Mouse (Mus musculus): ENCODE measurements around the gene Tcf3. TPM values are rescaled to one million over a fixed set of nuclear protein-coding genes. Genes with fewer than 3 reads are reported as not detected.

Gene Tcf3
- polyA plus RNA-seq, 1 experiment from 2014 or later = 54.7 TPM

DNA sequence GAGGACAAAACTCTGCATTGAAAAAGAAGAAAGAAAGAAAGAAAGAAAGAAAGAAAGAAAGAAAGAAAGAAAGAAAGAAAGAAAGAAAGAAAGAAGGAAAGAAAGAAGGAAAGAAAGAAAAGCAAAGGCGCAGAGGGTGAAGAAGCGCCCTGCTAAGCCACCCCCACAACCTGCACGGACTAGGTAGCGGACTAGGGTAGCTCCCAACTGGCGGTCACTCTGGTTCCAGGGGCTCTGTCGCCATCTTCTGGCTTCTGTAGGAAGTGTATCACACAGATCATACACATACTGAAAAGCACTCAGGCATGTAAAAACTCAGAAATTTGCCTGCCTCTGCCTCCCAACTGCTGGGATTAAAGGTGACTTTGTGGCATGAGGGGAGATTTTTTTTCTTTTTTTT, 59.4 kb downstream of the Tcf3 start:
- H3K9me3 ChIP-seq = no peaks in the 10 kb centered on the region
- no peak overlapping the region for H3K4me3 ChIP-seq
- WGBS = 21% methylated on average over 6 of the region's 6 CpGs
- no peak overlapping the region for H3K4me2 ChIP-seq
- no peaks in the 10 kb centered on the region for H3K27me3 ChIP-seq
- H3K27ac ChIP-seq (replicated peaks) = no peak overlapping the region
- no peak for ATAC-seq (ENCODE audit: low FRiP score, low read depth)
- peaks cover 10% of the 10 kb centered on the region for H3K4me1 ChIP-seq (replicated peaks)
- 0 out of 2 replicates have a peak, but pooled peaks cover 1% of the 10 kb centered on the region for H3K36me3 ChIP-seq
- H3K9ac ChIP-seq = no peak overlapping the region

DNA sequence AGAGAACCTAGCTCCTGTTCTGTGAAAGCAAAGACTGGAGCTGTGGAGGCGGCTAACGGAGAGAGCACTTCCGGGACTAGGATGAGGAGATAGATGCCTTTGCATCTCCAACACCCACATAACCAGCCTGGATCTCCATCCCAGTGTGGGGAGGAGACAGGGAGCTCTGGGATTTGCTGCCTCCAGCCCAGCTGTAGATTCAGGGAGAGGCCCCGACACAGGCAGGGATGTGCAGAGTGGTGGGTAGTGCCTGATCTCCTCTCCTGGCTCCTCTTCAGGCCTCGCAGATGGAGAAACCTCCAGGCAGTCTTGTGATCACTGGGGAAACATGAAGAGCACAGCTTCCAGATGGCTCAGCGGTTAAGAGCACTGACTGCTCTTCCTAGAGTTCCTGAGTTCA, 60.7 kb downstream of the Tcf3 start:
- Histone ChIP-seq H3K4me3 (no peak overlapping the region), H3K27ac (replicated peaks) (no peak overlapping the region), H3K27me3 (no peaks in the 10 kb centered on the region; the same call in 1 of the 2 replicates), H3K9me3 (no peaks in the 10 kb centered on the region), H3K4me2 (no peak overlapping the region), H3K36me3 (no peaks in the 10 kb centered on the region), H3K9ac (no peak overlapping the region), H3K4me1 (replicated peaks) (peaks cover 10% of the 10 kb centered on the region)
- 78% methylated on average over 6 of the region's 6 CpGs for WGBS
- ATAC-seq (ENCODE audit: low FRiP score, low read depth) = no peak

DNA sequence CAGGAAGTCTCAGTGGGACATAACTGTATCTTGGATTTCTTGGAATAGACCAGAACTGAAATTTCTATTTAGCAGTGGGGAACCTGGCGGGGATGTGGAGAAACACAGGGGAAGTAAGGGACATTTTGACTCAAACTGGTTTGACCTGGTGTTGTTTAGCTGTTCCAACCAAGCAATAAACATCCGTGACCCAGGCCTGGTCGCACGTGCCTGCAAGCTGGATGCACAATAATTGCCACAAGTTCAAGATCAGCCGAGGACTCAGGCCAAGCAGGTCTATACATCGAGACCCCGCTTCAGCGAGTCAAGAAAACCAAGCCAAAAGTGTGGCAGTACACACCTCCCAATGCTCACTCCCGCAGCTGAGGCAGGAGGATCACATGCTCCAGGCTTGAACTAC, 61.5 kb downstream of the Tcf3 start:
- no peaks in the 10 kb centered on the region for H3K9me3 ChIP-seq
- no peak overlapping the region for H3K9ac ChIP-seq
- H3K4me2 ChIP-seq = peak overlapping the region; percentile 44
- H3K27ac ChIP-seq (replicated peaks) = peak overlapping the region; percentile 25; the same call in 1 of the 2 replicates
- no peaks in the 10 kb centered on the region for H3K36me3 ChIP-seq
- no peak for ATAC-seq (ENCODE audit: low FRiP score, low read depth)
- peaks cover 10% of the 10 kb centered on the region for H3K4me1 ChIP-seq (replicated peaks)
- WGBS = 48% methylated on average over 9 of the region's 9 CpGs
- no peaks in the 10 kb centered on the region; the same call in 1 of the 2 replicates for H3K27me3 ChIP-seq
- peak overlapping the region; percentile 27; the same call in 1 of the 2 replicates for H3K4me3 ChIP-seq

DNA sequence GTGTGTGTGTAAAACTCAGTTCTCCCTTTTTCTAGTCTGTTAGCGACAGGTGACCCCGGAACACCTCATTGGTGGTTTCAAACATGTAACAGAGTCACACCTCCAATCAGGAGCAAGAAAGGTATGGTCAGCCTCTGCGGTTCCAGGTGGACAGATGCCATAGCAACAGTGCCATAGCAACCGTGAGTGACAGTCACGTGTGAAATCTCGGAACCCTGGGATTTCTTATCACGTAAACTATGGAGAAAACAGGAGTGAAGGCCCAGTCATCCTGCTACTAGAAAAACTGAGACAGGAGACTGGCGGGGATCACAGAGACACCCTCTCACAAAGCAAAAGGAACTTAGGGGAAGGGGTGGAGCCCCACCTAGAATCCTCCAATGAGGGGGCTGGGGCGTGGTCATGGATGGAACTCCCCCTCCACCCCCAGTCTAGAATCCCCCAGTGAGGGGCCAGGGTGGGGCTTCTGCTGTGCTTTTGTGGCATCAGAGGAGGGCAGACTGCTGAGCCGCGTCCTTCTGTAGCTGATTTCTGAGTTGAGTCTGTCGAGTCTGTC, 62.0 kb downstream of the Tcf3 start:
- H3K36me3 ChIP-seq = no peaks in the 10 kb centered on the region
- peaks cover 10% of the 10 kb centered on the region for H3K4me1 ChIP-seq (replicated peaks)
- H3K4me3 ChIP-seq = peak overlapping the region; percentile 27
- H3K27ac ChIP-seq (replicated peaks) = peak overlapping the region; percentile 25; the same call in 1 of the 2 replicates
- H3K9ac ChIP-seq = no peak overlapping the region
- H3K27me3 ChIP-seq = no peaks in the 10 kb centered on the region; the same call in 1 of the 2 replicates
- H3K9me3 ChIP-seq = no peaks in the 10 kb centered on the region
- peak; percentile 90 for ATAC-seq (ENCODE audit: low FRiP score, low read depth)
- 4% methylated on average over 12 of the region's 12 CpGs for WGBS
- peak overlapping the region; percentile 44 for H3K4me2 ChIP-seq

DNA sequence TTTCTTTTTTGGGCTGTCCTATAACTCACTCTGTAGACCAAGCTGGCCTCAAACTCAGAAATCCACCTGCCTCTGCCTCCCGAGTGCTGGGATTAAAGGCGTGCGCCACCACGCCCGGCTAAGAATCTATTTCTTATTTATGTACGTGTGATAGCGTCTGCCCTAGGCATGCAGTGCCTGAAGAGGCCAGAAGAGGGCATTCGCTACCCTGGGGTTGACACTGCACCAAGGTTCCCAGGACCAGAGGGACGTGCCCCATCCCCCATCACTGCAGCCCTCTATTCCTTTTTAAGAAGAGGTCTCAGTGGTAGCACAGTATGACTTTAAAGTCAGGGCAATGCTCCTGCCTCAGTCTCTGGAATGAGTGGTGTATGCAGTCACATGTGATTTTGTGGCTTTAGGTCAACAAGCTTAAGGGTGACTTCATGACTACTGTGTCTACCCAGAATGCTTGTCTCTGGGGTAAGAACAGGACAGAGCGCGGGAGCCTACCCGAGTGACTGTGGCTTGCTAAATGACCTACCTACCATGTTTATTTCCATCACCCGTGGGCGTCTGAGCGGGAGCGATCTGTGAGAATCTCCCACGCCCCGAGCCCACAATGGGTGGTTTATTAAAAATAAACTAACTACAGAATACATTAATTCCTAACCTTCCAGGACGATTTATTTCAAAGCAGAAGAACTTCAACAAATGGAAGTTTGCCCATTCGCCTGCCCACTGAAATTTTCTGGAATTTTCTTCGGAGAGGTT, 63.3 kb downstream of the Tcf3 start:
- peaks cover 10% of the 10 kb centered on the region for H3K4me1 ChIP-seq (replicated peaks)
- H3K36me3 ChIP-seq = no peaks in the 10 kb centered on the region
- H3K27ac ChIP-seq (replicated peaks) = no peak overlapping the region
- peaks cover under 1% of the 10 kb centered on the region; the same call in 1 of the 2 replicates for H3K27me3 ChIP-seq
- H3K9ac ChIP-seq = no peak overlapping the region
- ATAC-seq (ENCODE audit: low FRiP score, low read depth) = no peak
- H3K9me3 ChIP-seq = no peaks in the 10 kb centered on the region
- no peak overlapping the region for H3K4me3 ChIP-seq
- 80% methylated on average over 21 of the region's 21 CpGs for whole genome bisulfite sequencing
- H3K4me2 ChIP-seq = no peak overlapping the region

DNA sequence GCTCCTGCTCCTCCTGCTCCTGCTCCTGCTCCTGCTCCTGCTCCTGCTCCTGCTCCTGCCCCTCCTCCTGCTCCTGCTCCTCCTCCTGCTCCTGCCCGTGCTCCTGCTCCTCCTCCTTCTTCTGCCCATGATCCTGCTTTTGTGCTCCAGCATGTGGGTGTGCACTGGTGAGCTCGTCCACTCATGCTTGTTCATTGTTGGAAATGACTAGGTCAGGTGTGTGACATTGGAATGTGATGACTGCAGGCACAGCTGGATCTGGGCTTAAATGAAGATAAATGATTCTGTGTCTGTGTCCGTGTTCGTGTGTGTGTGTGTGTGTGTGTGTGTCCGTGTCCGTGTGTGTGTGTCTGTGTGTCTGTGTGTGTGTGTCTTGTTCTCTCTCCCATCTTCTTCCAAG, 65.1 kb downstream of the Tcf3 start:
- Histone ChIP-seq H3K27ac (replicated peaks) (no peak overlapping the region), H3K9me3 (no peaks in the 10 kb centered on the region), H3K4me2 (no peak overlapping the region), H3K4me1 (replicated peaks) (peaks cover 15% of the 10 kb centered on the region), H3K4me3 (no peak overlapping the region), H3K36me3 (no peaks in the 10 kb centered on the region), H3K9ac (no peak overlapping the region), H3K27me3 (peaks cover 3% of the 10 kb centered on the region; the same call in 1 of the 2 replicates)
- 88% methylated on average over 6 of the region's 6 CpGs for WGBS
- ATAC-seq (ENCODE audit: low FRiP score, low read depth) = no peak

DNA sequence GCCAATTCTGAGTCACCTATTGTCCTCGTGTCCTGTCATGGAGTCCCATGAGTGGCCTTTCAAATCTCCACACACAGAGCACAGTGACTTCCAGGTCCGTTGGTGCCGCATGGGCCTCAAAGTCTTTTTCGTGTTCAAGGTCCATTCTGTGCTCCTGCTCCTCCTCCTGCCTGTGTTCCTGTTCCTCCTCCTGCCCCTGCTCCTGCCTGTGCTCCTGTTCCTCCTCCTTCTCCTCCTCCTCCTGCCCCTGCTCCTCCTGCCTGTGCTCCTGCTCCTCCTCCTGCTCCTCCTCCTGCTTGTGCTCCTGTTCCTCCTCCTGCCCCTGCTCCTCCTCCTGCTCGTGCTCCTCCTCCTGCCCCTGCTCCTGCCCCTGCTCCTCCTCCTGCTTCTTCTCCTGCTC, 65.5 kb downstream of the Tcf3 start:
- Histone ChIP-seq H3K27me3 (peaks cover 3% of the 10 kb centered on the region; the same call in 1 of the 2 replicates), H3K27ac (replicated peaks) (no peak overlapping the region), H3K4me3 (no peak overlapping the region), H3K36me3 (no peaks in the 10 kb centered on the region), H3K9ac (no peak overlapping the region), H3K4me2 (no peak overlapping the region), H3K9me3 (no peaks in the 10 kb centered on the region), H3K4me1 (replicated peaks) (peaks cover 15% of the 10 kb centered on the region)
- no peak for ATAC-seq (ENCODE audit: low FRiP score, low read depth)
- WGBS = 63% methylated on average over 5 of the region's 5 CpGs

DNA sequence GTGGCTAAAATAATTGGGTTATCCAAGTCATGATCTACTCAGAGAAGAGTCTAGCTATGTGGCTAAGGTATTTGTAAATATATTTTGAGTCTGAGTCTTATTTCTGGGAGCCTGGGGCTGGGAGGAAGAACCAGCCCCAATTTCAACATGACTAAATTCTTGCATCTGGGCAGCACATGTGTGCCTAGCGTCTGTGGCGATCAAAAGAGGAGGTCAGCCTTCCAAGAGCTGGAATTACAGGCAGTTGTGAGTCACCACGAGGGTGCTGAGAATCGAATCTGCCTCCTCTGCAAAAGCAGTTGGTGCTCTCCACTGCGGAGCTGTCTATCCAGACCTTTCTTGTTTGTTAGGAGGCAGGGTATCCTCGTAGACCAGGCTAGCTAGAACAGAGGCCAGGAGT, 67.7 kb downstream of the Tcf3 start:
- no peak for ATAC-seq (ENCODE audit: low FRiP score, low read depth)
- Histone ChIP-seq H3K9me3 (no peaks in the 10 kb centered on the region), H3K36me3 (no peaks in the 10 kb centered on the region), H3K27me3 (peaks cover 3% of the 10 kb centered on the region; the same call in 1 of the 2 replicates), H3K27ac (replicated peaks) (no peak overlapping the region), H3K9ac (no peak overlapping the region), H3K4me2 (no peak overlapping the region), H3K4me1 (replicated peaks) (0 out of 2 replicates have a peak, but pooled peaks cover 5% of the 10 kb centered on the region), H3K4me3 (no peak overlapping the region)
- 76% methylated on average over 6 of the region's 6 CpGs for WGBS

DNA sequence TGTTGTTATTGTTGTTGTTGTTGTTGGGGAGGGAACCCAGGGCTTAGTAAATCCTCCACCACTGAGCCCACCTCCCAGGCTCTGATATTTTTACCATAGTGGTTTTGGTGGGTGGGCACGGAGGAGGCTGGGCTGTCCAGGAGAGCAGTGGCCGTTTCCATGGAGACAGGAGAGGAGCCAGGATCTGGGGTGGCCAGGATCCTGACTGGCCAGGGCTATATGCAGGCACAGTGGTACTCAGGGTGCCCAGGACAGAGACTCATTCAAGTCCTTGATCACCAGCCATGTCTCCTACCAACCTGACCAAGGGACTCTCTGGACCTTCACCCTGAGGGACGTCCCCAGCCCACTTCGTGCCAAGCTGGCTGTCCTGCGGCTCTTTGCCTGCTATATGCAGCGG, 69.7 kb downstream of the Tcf3 start:
- Histone ChIP-seq H3K9ac (no peak overlapping the region), H3K36me3 (no peaks in the 10 kb centered on the region), H3K4me1 (replicated peaks) (0 out of 2 replicates have a peak, but pooled peaks cover 5% of the 10 kb centered on the region), H3K9me3 (no peaks in the 10 kb centered on the region), H3K27me3 (peaks cover 18% of the 10 kb centered on the region), H3K27ac (replicated peaks) (no peak overlapping the region), H3K4me2 (no peak overlapping the region), H3K4me3 (no peak overlapping the region)
- 29% methylated on average over 6 of the region's 6 CpGs for WGBS
- 0 out of 2 replicates have a peak, but pooled peaks have one; percentile 24 for ATAC-seq (ENCODE audit: low FRiP score, low read depth)

Small RNA genes lying within 50 kb of the gene (microRNA-seq; reads per million reads assigned to microRNA genes)
- not detected for gene Gm22721

Other genes starting within 250 kb of the Tcf3 start
- 36.5 and 38.6 TPM in 2 replicates for gene Mum1, start 207.2 kb downstream of the Tcf3 start, polyA plus RNA-seq (2015; fragmentation: Nextera tagmentation; extraction: Ambion mirVana)
- 311 and 321 TPM in 2 replicates for gene Ndufs7, start 184.5 kb downstream of the Tcf3 start, polyA plus RNA-seq (2015; fragmentation: Nextera tagmentation; extraction: Ambion mirVana)
- 24.6 and 28.1 TPM in 2 replicates for gene Gamt, start 172.6 kb downstream of the Tcf3 start, polyA plus RNA-seq (2015; fragmentation: Nextera tagmentation; extraction: Ambion mirVana)
- gene Dazap1, start 172.2 kb downstream of the Tcf3 start, polyA plus RNA-seq (2015; fragmentation: Nextera tagmentation; extraction: Ambion mirVana) = 46.9 and 51.3 TPM in 2 replicates
- gene Rps15, start 141.2 kb downstream of the Tcf3 start, polyA plus RNA-seq (2015; fragmentation: Nextera tagmentation; extraction: Ambion mirVana) = 551 and 587 TPM in 2 replicates
- 175 and 181 TPM in 2 replicates for gene Apc2, start 137.7 kb downstream of the Tcf3 start, polyA plus RNA-seq (2015; fragmentation: Nextera tagmentation; extraction: Ambion mirVana)
- gene 2310011J03Rik, start 113.1 kb downstream of the Tcf3 start, polyA plus RNA-seq (2015; fragmentation: Nextera tagmentation; extraction: Ambion mirVana) = 29.8 and 30.1 TPM in 2 replicates
- gene Pcsk4, start 104.1 kb downstream of the Tcf3 start, polyA plus RNA-seq (2015; fragmentation: Nextera tagmentation; extraction: Ambion mirVana) = 6.1 and 6.7 TPM in 2 replicates
- gene Reep6, start 103.7 kb downstream of the Tcf3 start, polyA plus RNA-seq (2015; fragmentation: Nextera tagmentation; extraction: Ambion mirVana) = 5.7 and 7.1 TPM in 2 replicates
- gene Adamtsl5, start 85.2 kb downstream of the Tcf3 start, polyA plus RNA-seq (2015; fragmentation: Nextera tagmentation; extraction: Ambion mirVana) = 0.76 and 1.2 TPM in 2 replicates
- 6.1 and 6.4 TPM in 2 replicates for gene Plk5, start 77.2 kb downstream of the Tcf3 start, polyA plus RNA-seq (2015; fragmentation: Nextera tagmentation; extraction: Ambion mirVana)
- gene Mex3d, start 46.0 kb downstream of the Tcf3 start, polyA plus RNA-seq (2015; fragmentation: Nextera tagmentation; extraction: Ambion mirVana) = 18.9 and 19.2 TPM in 2 replicates
- gene Mbd3, start 34.1 kb downstream of the Tcf3 start, polyA plus RNA-seq (2015; fragmentation: Nextera tagmentation; extraction: Ambion mirVana) = 213 and 229 TPM in 2 replicates
- gene Uqcr11, start 26.8 kb downstream of the Tcf3 start, polyA plus RNA-seq (2015; fragmentation: Nextera tagmentation; extraction: Ambion mirVana) = 711 and 737 TPM in 2 replicates
- 1.6 and 1.7 TPM in 2 replicates for gene Onecut3, start 61.2 kb upstream of the Tcf3 start, polyA plus RNA-seq (2015; fragmentation: Nextera tagmentation; extraction: Ambion mirVana)
- 1.2 and 1.5 TPM in 2 replicates for gene Atp8b3, start 105.5 kb upstream of the Tcf3 start, polyA plus RNA-seq (2015; fragmentation: Nextera tagmentation; extraction: Ambion mirVana)
- gene Rexo1, start 127.9 kb upstream of the Tcf3 start, polyA plus RNA-seq (2015; fragmentation: Nextera tagmentation; extraction: Ambion mirVana) = 30.0 and 33.7 TPM in 2 replicates
- 6.3 and 6.7 TPM in 2 replicates for gene Klf16, start 143.7 kb upstream of the Tcf3 start, polyA plus RNA-seq (2015; fragmentation: Nextera tagmentation; extraction: Ambion mirVana)
- gene Abhd17a, start 156.7 kb upstream of the Tcf3 start, polyA plus RNA-seq (2015; fragmentation: Nextera tagmentation; extraction: Ambion mirVana) = 134 and 159 TPM in 2 replicates
- 64.2 and 71.6 TPM in 2 replicates for gene Scamp4, start 169.2 kb upstream of the Tcf3 start, polyA plus RNA-seq (2015; fragmentation: Nextera tagmentation; extraction: Ambion mirVana)
- gene Adat3, start 169.2 kb upstream of the Tcf3 start, polyA plus RNA-seq (2015; fragmentation: Nextera tagmentation; extraction: Ambion mirVana) = 4.8 and 5.4 TPM in 2 replicates
- gene Gm49322, start 172.4 kb upstream of the Tcf3 start, polyA plus RNA-seq (2015; fragmentation: Nextera tagmentation; extraction: Ambion mirVana) = 3.4 and 4.1 TPM in 2 replicates
- 109 and 127 TPM in 2 replicates for gene Csnk1g2, start 189.2 kb upstream of the Tcf3 start, polyA plus RNA-seq (2015; fragmentation: Nextera tagmentation; extraction: Ambion mirVana)
- gene Btbd2, start 223.4 kb upstream of the Tcf3 start, polyA plus RNA-seq (2015; fragmentation: Nextera tagmentation; extraction: Ambion mirVana) = 83.6 and 93.2 TPM in 2 replicates
- gene Mknk2, start 244.5 kb upstream of the Tcf3 start, polyA plus RNA-seq (2015; fragmentation: Nextera tagmentation; extraction: Ambion mirVana) = 56.7 and 61.0 TPM in 2 replicates